Mouse (Mus musculus): ENCODE results near the gene Olfr1212.

The Olfr1212 gene

DNA sequence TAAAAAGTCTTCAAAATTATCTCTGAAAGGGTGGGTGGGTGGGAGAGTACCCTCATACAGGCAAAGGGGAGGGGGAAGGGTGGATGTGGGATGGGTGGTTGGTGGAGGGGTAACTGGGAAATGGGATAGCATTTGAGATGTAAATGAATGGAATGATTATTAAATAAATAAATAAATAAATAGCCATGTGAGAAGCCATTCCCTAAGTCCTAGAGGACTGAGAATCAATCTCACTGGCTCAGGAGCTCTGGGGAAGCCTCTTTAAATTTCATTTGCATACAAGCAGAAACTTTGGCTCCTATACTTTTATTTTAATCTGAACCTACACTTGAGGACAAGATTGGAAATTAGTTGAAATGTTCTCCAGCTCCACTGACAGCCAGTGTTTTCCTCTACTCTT lies at the start of gene Olfr1212:
Olfr1212 (plus strand) TSS at position 301 of the 400 bp plus-strand sequence.
- POLR2A ChIA-PET: no interaction called here

DNA sequence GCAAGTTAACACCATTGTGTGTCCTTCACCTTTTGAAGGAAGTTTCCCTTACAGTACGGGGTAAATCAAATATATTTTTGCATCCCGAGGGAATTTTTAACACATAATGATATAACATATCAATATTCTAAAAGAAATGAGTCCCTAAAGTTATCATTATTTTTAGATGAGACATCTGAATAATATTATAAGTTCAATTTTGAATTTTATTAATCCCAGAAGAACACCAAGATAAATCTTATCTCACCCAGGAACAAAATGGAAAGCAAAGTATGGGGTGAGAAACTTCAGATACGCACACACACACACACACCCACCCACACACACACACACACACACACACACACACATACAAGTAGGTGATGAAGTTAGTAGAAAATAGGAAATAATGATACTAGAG lies 38.7 kb upstream of the Olfr1212 start, which contains the start of gene Olfr1209:
Olfr1209 (minus strand) TSS at position 101 of the 400 bp plus-strand sequence.
- POLR2A ChIA-PET: no interaction called here

More for the DNA sequence above, at the start of gene Olfr1212:
- CTCF ChIA-PET: no interaction called here

DNA sequence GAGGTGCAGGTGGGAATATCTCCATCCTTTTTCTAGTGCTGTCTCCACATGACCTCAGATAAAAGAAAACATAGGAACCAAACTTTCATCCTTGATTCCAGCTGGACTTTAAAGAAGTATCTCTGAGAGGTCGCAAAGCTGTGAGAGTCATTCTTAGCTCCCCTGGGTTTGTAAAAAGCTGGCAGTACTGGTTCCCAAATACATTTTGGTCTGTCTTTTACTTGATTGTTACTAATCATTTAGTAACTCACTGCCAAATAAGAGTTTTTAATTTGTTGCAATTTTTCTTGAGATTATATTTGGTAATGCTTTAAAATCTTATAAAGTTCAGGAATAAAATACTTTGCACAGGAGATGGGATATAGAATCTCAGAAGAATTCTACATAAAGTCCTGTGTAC lies 15.8 kb upstream of the Olfr1212 start, which contains the start of gene Olfr1211:
Olfr1211 (minus strand) TSS at position 101 of the 400 bp plus-strand sequence.
- CTCF ChIA-PET: no interaction called here
- POLR2A ChIA-PET: no interaction called here

More for the DNA sequence above, 38.7 kb upstream of the Olfr1212 start, which contains the start of gene Olfr1209:
- CTCF ChIA-PET: no interaction called here

DNA sequence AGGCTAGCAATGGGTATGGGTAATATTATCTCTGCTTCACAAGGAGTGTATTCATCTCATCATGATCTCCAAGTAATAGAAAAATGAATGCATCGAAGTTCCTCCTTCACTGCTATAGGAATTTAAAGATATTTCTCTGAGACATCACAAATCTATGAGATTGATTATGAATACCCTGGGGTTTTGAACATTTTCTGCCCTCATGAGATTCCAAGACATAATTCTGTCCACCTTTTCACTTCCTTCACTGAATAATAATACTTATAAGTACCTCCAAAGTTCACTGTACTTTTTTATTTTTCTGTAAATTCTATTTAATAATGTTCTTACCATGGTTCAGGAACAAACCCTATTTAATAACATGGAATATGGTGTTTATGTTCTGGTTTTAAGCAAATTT lies 26.4 kb downstream of the Olfr1212 start, which contains the start of gene Gm13762:
Gm13762 (minus strand) TSS at position 101 of the 400 bp plus-strand sequence.
- POLR2A ChIA-PET: no interaction called here
- CTCF ChIA-PET: no interaction called here

DNA sequence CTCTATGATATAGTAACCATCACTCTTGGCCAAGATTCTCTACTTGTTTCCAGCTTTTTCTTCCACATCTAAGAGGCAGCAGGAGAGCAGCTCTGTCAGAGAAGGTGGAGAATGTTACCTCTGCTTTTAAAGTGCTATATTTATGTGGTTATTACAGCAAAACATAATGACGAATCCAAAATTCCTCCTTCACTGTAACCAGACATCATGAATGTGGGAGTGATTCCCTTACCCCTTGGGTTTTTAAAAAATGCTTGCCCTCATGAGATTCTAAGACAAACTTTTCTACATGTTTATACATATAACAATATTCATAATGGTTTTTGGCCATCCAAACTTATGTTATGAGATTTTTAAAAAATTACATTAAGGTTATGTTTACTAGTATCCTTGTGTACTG lies 38.8 kb downstream of the Olfr1212 start, which contains the start of gene Olfr1214:
Olfr1214 (minus strand) TSS at position 101 of the 400 bp plus-strand sequence.
- CTCF ChIA-PET: no interaction called here
- POLR2A ChIA-PET: no interaction called here

DNA sequence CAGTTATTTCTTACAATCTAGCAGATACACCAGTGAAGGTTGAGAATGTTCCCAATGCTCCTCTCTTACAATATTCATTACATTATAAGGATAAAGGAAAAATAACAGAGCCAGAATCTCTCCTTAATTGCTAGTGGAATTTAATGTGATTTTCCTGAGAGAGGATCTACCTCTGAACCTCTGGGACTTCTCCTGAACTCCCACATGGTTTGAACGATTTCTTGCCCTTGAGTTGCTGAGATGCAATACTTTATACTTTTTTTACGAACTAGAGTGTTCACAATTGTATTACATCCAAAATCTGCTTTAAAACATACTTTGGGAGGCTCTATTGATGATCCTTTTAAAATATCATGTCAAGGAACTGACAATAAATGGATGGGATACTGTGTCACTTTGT lies 53.1 kb downstream of the Olfr1212 start, which contains the start of gene Olfr1215:
Olfr1215 (minus strand) TSS at position 101 of the 400 bp plus-strand sequence.
- ChIA-PET POLR2A (no interaction called here), CTCF (no interaction called here)

All from embryonic stem cell, embryonic (primary cell).